In genomic region chr2:154335572-154335971, GRCm38 (mm10) we compare ENCODE assay signal across 28 mouse cellular contexts. TPM values are rescaled to one million over a fixed set of nuclear protein-coding genes. Genes with fewer than 3 reads are reported as not detected.
"Had no signal": no experiment of that assay in that cellular context is flagged by ENCODE, and none has a peak within 500 bp of the region (broad histone marks: within the 10 kb centered on the region; RNA-seq: fewer than 3 reads in every experiment).

No protein-coding gene starts in this region.

- H3K4me2 ChIP-seq: limb, embryonic 13.5 days; liver, embryonic 13.5 days; midbrain, embryonic 11.5 days had no signal

- DNase-seq: kidney, postnatal 14 days; kidney, postnatal 4 days; liver; liver, embryonic 13.5 days; lung, adult 2 months; lung, postnatal 14 days; lung, postnatal 4 days; midbrain, embryonic 14.5 days; thymus, adult 18-20 months; thymus, postnatal 36 days had no signal

- H3K4me1 ChIP-seq: limb, embryonic 10.5 days; limb, embryonic 13.5 days; liver, embryonic 13.5 days had no signal

- H3K27ac ChIP-seq: limb, embryonic 10.5 days; limb, embryonic 13.5 days; liver, embryonic 13.5 days had no signal

- H3K27me3 ChIP-seq: limb, embryonic 13.5 days; liver, embryonic 13.5 days had no signal

- H3K9ac ChIP-seq: limb, embryonic 13.5 days; liver, embryonic 13.5 days had no signal

- H3K9me3 ChIP-seq: limb, embryonic 10.5 days; limb, embryonic 13.5 days; liver, embryonic 13.5 days had no signal

- H3K4me3 ChIP-seq: limb, embryonic 10.5 days; limb, embryonic 13.5 days; liver, embryonic 13.5 days had no signal

RNA-seq across cellular contexts. Expression of gene Bpifb9b, which starts 28.5 kb away (rescaled TPM):
- total RNA-seq: layer of hippocampus, adult 18-20 months; layer of hippocampus, postnatal 14 days; left cerebral cortex, postnatal 25 days; megakaryocyte progenitor cell, adult 5-6 weeks; megakaryocyte-erythroid progenitor cell, adult 5-6 weeks had no signal
- polyA plus RNA-seq: kidney, embryonic 16.5 days; limb, embryonic 10.5 days; limb, embryonic 13.5 days; liver, embryonic 13.5 days; liver, embryonic 16.5 days; lung, adult 2 months; lung, embryonic 16.5 days; midbrain, embryonic 11.5 days; midbrain, embryonic 14.5 days; neural tube, embryonic 11.5 days; neural tube, embryonic 14.5 days; small intestine, adult 2 months; spleen, adult 2 months; stomach, embryonic 16.5 days; testis, adult 2 months; urinary bladder, adult 2 months had no signal
